Mouse (Mus musculus) gonadal fat pad, adult 2 months (tissue): Measurements from ENCODE around the gene Micu1. TPM values are rescaled to one million over a fixed set of nuclear protein-coding genes. Genes with fewer than 3 reads are reported as not detected.

Source experiments
- DNase-seq: peaks from one replicate; pipeline ENCODE4 v3.0.0-alpha.2; 2012; ENCODE audit warnings: low read depth
- polyA plus RNA-seq: library from polyadenylated mRNA; depleted of rRNA; stranded (reverse); fragments of >200 nt; gene quantifications from 2 replicates; pipeline ENCODE4 v1.2.3, GENCODE M21; 2012

Gene Micu1
- polyA plus RNA-seq, 1 experiment, result 50.3 TPM

DNA sequence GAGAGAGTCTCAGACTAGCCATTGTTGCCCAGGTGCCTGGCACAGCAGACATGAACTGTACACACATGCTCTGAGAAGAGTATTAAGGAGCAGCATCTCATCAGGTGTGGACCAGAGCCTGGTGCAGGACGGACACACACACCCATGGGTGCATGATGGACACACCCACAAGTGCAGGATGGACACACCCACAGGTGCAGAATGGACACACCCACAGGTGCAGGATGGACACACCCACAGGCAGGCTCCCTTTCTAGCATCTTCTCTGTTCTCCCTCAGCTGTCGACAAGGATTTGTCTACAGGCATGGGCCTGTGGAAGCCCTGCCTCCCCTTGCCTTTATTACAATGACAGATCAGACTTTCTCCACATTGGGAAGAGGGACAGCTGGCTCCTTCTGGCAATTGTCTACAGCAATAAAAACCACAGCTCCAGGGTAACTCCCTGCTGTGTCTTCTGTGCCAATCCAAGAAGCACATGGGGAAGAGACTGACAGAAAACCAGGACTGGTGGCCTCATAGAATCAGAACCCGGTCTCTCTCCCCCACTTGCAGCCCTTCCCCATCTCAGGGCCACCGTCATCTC, 107.8 kb downstream of the Micu1 start:
- DNase-seq, result no peak

DNA sequence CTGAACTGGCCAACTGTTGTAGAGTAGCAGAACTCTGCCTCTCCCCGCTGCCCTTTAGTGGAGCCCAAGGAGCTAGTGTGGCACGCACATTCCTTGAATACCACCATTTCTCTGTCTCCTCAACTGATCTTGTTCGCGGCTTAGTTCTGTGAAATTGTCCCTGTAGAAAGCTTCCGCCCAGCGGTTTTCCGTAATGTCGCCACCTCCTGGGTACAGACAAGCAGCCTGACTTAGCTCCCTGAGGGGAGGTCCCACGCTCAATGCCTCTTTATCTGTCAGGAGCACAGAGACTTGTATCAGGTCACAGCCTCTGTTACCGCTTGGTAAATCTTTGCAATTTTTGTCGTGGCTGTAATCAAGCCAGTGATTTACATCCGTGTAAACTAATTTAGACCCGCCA, 110.7 kb downstream of the Micu1 start:
- DNase-seq, result no peak

DNA sequence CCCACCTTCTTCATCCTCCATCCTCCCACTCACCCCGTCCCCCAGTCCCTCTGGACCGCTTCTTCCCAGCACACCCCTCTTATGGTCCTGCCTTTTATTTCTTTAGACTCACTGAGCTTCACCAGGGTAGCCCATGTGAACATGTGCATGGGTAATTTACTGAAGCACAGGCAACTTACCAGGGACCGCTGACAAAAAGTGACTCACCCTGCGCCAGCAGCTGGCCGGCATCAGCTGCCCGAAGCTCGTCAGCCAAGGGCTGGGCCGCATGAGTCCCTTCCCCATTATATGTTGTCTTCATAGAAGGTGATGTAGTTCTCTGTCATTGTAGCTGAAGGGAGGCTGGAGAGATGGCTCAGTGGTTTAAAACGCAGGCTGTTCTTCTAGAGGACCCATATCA, 111.5 kb downstream of the Micu1 start:
- DNase-seq, result no peak

DNA sequence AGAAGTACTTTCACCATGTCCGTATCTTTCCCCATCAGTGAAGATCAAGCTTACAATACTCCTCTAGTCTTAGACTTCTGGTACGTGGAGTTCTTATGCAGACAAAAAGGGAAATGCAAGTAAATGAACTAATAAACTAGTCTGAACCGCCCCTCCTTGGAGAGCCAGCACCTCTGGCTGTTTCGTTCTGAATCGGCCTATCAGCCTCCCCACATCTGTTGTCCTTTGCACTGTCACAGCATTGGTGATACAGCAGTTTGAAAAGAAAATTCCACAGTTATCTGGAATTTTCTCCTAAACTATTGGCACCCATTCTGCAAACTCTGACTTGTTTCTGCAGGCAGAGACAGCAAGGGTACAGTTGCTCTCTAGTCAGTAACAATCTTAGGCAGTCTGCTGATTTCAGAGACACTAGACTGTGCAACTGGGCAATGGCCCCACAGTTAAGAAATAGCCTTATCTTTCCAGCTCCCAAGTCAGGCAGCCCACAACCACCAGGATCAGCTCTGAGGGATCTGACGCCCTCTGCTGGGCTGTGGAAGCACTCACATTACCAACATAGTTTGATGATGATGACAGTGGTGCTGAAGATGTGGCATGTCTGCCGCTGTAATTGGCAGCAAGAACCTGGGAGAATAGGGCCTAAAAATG, 112.4 kb downstream of the Micu1 start:
- DNase-seq, result no peak

DNA sequence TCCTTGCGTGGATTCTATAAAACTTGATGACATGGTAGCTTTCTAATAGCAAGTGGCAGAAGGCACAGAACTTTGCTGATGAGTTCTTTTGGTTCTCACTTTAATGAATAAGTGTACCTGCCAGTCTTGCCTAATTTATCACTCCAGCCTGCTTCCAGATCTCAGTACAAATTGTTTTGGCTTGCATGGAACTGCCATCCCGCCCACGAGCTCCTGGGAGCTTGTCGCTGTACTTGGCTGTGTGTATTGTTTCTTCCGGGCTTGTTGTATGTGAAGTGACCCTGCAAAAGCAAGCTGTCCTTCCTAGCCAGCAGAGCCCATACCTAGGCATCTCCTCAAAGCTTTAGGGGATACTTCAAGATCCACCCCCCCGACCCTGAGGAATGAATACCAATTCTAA, 114.3 kb downstream of the Micu1 start:
- peak; percentile 67 for DNase-seq

DNA sequence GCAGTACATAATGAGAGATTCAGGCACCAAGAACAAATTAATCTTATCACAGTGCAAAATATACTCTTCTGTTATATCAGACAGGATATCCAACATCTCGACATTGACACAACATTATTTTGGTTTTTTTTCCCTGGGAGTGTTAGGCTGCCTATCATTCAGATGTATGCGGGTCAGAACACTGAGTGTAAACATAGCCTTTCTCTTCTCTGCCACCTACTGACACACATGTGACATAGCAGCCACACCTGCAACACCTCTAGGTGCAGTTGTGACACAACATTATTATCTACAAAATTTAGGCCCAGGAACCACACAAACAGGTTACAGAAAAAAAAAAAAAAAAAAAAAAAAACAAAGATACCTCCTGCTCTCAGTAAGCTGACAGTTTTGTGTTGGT, 115.3 kb downstream of the Micu1 start:
- DNase-seq, result no peak

DNA sequence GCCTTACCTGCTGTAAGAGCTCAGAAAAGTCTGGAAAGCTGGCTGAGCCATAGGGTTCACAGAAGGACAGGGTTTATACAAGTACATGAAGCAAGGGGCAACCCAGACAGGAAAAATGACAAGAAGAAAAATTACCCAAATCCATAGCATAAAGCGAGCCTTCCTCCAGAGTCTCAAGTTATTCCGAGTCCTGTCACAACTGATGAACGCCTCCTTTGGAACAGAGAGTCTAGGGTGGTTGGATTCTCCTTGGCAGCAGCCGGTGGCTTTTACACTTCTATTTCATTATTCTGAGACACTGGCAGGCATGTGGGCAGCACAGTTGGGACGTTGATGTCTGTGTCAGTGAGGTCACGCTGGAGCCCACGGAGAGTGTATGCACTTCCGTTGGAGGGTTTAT, 115.7 kb downstream of the Micu1 start:
- no peak for DNase-seq

DNA sequence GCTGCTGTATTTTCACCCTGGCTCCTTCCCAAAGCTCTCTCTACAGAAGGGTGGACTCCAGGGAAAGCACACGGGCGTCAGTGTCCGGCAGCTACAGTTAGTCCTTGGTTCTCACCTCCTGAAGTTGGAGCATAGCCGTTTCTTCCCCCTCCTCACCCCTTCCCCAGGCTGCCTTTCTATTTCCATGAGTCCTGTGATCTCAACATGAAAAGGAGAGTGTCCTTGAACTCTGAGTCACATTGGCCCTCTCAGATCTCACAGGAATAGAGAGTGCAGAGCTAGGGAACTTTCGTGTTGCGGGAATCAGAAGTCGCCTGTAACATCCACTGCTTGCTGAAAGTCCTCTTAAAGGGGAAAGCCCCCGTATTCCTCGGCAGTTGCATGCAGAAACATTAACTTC, 116.9 kb downstream of the Micu1 start:
- no peak for DNase-seq

DNA sequence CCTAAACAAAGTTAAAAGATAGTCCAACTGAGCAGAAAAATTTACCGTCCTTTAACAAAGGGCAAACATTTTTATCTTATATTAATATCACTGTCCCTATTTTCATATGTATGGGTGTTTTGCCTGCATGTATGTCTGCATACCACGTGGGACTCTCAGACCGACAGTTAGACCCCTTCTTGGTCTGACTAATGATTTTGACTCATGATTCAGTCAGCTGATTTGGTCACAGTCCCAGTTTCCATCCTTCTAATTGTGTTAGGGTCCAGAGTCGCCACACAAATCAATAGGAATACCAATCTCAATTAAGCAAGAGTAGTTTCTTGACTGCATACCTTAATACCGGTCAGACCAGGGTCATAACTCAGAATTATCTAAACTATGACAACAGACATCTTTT, 118.6 kb downstream of the Micu1 start:
- DNase-seq, result no peak

DNA sequence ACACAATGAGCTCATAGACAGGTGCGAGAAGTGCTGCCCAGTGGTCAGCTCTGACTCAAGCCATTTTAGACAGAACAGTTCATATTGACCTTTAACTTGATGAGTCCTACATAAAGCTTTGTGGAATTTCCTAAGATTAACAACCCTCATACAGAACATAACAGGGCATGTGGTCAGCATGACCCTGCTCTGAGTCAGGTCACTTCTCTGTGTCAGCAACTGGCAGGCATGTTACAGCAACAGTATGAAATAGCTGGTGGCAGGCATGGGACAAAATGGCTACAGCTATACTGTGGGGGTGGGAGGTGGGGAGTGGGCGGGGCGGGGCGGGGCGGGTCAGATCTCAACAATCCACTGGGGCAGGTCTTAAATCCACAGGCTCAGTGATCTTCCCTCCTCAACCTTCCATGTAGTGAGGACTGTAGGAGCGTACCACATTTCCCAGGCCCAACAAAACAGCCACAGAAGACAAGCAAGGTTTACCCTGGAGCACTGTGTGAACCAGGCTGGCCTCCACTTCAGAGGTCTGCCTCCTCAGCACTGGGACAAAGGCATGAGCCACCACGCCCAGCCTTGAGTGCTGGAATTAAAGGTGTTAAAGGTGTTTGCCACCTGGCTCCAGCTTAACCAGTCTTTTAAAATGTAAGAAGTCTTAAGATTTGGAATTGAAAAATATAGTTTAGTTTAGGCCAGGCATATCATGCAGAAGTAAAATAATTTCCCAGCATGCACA, 119.2 kb downstream of the Micu1 start:
- no peak for DNase-seq

DNA sequence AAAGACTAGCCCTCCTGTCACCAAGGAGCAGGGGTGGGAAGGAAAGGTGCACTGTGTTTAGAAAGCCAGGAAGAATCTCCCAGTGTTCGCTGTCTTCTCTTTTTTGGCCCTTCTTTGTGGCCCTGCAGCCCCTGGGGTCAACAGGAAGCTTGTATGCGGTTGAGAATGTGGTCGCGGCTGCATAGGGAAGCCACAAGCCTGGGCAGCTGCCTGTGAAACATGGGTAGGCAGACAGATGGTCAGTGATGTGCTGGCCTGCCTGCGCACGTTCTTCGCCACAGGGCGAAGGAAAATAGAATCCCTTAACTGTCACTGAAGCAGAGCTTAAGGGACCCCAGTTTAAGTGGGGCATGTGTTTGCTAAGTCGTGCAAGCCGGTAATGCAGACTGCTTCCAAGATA, 120.6 kb downstream of the Micu1 start:
- DNase-seq, result no peak

DNA sequence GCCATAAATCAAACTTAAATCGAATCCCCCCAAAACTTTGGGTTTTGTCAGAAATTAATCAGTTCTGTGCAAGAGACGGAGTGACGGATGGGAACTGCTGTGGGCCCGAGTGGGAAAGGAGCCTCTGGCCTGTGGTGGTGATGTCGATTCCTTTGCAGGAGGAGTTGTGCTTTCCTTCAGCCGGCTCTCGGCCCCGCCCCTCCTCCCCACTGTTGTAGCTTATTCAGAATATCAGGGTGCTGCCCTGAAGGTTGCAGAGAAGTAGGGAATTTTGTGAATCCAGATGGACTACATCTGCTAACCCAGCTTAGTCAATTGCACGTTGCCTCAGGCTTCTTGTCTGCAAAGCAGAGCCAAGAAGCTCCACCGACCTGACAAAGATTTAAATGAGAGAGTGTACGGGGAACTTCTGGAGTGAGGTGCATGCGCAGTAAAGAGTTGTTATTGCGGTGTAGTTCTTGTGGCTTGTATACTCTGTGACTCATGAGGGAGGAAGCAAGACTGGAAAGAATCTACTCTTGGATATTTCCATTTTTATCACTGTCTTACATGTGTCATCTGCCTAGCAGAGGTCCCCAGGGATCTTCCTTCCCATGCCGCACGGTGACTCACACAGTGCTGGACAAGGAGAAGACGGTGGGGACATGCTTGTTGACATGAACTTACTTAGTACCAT, 123.0 kb downstream of the Micu1 start:
- no peak for DNase-seq

DNA sequence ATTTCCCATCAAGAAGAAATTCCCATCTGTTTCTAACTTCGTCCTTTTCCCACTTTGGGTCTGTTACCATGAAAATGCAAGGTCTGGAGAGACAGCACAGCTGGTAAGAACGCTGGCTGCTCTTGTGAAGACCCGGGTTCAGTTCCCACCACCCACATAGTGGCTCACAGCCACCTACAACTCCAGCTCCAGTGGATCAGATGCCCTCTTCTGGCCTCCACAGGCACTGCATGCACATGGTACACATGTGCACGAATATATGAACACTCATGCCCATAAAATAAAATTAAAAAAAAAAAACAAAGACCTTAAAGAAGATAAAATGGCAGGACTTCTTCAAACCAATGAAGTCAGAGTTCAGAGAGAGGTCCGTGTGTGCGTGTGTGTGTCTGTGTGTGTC, 127.6 kb downstream of the Micu1 start:
- DNase-seq, result no peak

DNA sequence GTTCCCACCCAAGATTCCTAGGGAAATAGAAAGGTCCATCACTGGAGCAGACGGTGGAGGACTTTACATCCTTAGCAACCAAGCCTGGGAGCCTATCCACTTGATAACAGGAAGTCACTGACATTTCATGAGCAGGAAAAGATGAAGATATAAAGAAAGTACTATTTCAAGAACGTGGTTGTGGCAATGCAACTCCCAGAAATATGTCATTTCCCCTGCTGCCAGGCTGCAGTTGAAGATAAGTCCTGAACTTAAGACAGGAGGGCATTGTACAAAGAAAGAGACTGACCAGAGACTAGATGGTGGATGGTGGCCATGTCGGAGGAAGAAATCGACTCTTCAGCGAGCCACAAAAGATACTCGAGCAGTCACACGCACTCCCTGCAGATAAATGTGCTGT, 129.7 kb downstream of the Micu1 start:
- DNase-seq, result no peak

DNA sequence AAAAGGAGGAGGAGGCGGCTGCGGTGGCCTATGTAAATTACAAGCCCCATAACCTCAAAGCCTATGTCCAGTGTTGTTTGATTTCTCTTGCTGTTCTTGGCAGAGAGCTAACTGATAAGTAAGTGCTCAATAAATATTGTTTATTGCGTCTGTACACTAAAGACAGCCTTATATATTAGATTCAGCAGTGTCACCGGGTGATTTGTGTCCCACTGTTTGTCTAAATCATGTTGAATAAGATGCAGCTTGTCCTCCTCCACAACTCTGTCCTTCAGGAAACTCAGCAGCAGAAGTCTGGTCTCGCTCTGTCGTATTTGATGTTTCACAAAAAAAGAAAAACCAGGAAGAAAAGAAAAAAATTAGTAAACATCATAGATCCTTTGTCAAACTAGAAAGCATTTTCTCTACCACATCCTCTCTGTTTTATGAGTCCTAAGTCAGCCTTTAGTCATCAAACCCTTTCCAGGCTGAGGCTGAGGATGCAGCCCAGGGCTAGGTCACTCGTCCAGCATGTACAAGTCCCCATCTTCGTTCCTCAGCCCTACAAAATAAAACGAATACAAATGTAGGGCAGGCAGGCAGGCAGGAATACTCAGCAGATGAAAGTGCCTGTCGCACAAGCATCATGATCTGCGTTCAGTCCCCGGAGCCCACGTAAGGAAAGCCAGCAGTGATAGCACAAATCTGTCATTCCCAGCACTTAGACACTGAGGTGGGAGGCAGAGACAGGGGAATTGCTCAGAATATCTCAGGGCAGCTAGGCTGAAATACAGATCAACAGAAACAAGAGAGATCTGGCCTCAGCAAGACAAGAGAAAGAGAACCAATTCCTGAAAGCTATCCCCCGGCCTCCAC, 133.3 kb downstream of the Micu1 start:
- no peak for DNase-seq

DNA sequence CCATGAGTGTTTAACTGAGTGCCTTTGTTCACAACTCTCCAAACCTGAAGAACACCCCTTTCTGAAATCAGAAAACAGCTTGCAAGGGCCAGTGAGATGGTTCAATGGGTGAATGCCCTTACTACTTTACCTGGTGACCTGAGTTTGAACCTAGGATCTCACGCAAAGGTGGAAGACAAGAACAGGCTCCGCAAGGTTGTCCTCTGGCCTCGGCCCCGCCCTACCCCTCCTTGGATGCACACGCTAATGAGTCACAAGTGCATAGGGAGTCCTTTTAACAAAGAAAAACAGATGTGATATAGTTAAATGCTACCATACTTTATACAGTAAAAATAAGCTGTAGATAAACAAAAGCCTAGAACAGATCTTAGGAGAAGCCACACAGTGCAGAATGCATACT, 135.2 kb downstream of the Micu1 start:
- no peak for DNase-seq

DNA sequence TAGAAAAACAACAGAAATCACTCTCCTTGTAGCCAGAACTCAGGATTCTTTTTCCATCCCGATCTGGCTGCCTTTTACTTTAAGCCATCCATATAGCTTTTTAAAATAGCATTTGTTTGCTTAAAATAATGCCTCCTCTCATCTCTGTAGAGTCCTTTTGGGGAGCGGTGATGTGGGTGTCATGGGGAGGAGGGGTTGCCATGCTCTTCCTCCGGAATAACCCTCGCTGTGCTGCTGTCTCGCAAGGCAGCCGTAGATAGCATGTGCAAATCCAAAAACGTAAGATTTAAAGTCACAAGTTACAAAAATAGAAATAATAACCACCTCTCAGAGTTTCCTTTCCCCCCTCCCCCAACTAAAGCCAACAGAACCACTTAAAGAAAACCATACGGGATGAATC, 139.2 kb downstream of the Micu1 start:
- no peak for DNase-seq

DNA sequence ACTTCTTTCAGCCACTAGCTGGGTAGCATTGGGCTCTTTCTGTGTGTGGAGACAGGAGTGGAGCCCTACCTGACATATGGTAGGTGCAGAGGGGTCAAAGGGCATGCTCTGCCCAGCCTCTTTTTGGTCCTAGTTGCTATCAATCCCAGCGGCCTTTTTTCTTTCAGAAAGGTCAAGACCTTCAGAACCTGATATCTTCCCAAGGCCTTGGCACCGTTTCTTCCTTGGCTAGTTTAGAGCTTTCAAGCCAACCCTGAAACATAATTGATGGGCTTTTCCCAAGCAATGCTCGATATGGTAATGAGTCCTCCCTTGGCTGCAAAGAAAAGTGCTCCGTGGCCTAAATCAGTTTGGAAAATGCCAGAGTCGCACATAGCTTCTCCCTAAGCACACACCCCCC, 140.8 kb downstream of the Micu1 start:
- DNase-seq, result no peak

DNA sequence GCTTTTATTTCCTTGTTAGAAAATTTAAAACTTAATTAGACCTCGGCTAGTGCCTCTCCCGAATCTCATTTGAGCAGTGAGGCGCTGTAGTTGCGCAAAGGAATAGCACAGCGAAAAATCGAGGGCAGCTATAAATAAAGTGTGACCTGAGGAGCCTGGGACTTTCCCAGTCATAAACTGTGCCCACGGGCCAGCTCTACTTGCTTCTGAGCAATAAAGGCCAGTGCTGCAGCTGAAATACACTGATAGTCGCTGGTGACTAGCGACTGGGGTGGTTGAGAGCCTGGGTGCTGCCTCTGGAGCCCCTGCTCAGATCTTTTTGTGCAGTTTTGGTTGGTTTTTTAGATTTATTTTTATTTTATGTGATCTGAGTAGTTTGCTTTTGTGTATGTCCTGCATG, 142.4 kb downstream of the Micu1 start:
- DNase-seq, result no peak

DNA sequence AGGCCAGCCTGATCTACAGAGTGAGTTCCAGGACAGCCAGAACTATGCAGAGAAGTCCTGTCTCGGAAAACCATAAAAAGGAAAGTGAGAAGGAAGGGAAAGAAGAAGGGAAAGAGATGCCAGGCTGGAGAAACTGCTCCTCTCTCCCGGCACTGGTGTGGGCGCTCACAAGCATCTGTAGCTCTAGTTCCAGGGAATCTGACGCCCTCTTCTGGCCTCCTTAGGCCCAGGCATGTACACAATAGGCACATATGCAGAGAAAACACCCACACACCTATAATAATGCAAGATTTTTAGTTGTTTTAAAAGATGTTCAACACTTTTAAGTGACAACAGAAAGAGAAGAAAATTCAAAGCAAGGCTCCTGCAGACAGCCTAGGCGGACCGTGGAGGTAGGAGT, 144.1 kb downstream of the Micu1 start:
- DNase-seq, result no peak

DNA sequence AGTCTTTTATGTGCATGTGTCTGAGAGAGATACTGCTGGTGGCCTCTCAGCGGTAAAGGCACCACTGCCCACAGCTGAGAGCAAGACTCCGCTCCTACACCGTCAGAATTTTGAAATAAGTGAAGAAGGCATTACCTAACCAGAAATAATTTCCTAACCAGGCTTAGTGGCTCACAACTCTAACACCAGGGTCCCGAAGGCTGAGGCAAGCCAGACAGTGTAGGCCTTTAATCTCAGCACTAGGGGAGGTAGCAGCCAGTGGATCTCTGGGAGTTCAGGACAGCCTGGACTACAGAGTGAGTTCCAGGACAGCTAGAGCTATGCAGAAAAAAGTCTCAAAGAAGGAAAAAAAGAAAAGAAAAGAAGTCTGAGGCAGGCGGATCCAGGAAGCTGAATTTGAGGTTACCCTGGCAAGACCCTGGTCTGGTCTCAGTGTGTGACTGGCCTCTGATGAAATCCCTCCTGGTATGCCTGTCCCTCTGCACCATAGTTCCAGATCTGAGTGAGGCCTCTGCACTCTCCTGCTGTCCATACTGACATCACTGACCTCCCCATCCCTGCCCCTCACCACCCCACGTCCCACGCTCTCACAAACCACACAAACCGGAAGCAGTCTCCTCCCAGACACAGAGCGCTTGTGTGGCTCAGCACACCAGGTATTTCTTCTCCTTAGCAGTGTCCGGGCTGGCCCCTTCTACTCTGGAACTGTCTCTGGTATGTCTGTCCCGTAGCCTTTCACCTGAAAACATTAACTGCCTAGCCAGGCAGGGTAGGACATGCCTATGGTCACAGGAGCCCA, 146.0 kb downstream of the Micu1 start:
- DNase-seq, result no peak
